Mouse (Mus musculus) testis, postnatal 10 days (tissue): ENCODE results near the gene Tmem178.
"Not testable (repeated sequence)": the region's sequence is repeated elsewhere in the genome, so short reads cannot be mapped to it uniquely, and the experiment has no call there.

ENCODE experiments used
- DNase-seq: peaks from one replicate; pipeline ENCODE4 v3.0.0; 2021; ENCODE audit warnings: low spot score

Tmem178 gene

DNA sequence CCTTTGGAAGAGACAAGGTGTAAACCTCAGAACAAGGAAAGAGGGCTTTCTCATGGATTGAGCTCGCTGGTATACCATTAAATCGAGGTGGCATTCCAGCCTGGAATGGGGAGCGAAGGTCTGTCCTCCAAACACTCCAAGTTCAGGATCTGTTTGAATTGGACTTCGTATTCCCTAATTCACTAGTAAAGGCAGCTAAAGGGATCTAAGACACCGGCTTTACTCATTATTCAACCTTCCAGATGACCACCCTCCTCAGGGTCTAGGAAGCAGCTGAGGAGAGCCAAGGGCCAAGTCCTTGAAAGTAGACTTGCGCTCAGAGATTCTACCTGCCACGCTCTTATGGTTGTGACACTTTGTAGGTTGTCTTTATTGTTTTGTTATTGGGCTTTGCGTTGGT is 1.1 kb downstream of the Tmem178 start:
- DNase-seq = not testable (repeated sequence)

DNA sequence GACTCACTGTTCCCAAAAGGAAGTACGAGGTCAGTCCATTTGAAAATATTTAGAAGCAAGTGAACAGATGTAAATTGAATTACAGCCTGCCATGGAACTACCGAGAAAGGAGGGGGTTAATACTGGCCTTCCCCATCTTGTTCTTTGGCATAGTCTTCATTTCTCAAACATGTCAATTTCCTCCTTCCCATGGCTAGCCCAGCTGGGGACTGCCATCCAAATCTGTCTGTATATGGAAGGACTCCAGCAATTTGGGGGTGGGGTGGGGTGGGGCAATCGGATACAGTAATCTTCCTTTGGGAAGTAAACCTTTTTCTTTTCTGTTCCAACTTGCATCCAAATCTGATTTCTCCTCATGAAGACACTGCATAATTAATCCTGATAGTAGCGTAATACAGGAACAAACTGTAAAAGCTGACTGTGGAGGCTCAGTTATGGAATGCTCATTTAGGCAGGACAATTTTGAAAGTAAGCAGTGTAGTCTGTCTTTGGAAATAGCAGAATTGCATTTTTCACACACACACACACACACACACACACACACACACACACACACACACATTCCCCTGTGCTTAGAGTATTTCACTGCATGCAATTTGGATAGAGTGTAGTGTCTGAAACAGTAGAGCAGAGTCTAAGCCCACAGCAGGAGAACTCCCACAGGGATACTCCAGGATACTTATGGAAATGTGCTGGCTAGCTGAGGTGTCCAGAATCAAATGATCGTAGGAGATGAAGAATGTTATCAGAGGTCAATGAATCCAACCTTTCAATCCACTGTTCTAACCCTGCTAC is 1.9 kb downstream of the Tmem178 start:
- DNase-seq = no peak

DNA sequence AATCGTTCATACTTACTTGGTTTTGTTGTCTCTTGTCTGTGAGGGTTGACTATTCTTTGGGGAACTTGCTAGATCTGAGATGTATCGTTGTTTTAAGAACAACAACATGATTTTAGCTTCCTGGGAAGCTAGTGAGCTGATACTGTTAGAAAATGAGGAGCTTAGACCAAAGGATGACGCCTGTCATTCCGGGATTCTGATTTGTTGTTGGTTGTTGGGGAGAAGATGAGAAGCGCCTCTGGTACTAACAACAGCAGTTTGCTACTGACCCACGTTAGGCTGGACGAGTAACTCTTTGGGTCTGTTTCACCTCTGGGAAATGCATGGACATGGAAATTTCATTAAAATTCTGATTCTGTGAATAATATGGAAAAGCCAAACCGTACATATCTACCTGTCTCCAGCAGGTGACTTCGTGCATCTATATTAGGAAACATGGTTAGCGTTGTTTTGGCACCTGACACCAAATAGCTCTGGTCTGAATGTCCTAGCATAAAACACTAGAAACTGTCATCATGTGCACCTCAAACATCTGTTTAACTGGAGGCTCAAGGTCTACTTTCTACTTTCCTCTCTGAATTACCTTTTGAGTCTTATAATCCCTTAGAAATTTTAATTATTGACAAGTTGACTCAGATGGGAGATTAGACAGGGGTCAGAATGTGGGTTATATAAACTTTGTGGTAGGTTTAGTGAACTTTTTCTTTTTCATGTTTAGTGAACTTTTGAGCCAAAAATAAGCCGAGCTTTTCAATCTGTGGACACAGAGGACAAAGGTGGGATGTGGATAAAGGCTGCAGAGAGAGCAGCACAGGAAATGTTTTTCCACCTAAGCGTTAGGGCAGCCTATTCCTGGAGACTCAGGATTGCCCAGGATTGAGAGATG is 2.9 kb downstream of the Tmem178 start:
- no peak for DNase-seq

DNA sequence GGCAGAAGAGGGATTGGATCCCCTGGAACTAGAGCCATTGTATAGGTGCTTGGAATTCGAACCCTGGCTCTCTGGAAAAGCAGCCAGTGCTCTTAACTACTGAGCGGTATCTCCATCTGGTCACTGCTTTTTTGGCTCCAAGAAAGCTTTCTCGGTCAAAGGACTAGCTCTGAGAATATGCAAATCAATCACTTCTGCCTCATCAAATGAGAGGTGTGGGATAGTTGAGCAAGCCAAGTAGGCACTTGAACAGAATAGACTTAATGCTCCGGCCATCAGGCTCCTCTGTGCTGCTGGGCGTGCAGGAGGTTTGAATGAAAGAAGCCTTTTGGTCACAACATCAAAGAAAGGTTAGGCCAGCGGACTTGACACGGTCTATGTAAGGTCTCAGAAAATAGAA is 5.0 kb downstream of the Tmem178 start:
- DNase-seq = no peak

DNA sequence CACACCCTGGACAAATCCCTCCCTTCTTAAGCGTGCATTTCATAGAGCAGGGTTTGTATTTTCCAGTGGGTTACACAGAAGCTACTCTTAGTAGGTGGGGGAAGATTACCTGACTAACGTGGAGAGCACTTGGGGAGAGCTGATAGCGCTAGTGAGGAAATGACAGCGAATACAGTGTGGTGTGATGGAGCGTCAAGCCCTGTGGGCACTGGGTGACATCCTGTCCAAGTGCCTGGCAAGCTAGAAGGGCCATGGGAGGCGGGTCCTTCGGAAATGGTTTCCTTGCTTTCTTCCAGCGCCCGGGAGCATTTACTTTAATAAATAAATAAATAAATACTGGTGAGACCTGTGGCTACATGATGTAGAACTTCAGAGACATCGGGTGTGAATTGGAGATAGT is 5.5 kb downstream of the Tmem178 start:
- DNase-seq = no peak

DNA sequence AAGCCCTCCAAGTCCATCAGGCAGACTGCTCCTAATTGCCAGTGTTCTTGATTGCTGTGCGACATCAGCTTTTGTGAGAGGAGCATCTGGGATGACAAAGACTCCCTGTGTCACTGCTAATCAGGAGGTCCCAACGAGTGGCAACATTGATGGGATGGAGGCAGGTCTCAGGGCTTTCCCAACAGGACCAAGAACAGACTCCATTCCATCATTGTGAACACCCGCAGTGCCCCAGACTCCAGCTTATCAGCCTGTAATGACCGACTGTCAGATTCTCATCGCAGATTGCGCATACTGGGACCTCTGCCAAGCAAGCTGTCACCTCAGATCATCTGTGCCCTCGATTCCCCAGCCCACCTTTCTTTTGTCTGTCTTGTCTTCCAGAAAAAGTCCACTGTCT is 7.9 kb downstream of the Tmem178 start:
- no peak for DNase-seq

DNA sequence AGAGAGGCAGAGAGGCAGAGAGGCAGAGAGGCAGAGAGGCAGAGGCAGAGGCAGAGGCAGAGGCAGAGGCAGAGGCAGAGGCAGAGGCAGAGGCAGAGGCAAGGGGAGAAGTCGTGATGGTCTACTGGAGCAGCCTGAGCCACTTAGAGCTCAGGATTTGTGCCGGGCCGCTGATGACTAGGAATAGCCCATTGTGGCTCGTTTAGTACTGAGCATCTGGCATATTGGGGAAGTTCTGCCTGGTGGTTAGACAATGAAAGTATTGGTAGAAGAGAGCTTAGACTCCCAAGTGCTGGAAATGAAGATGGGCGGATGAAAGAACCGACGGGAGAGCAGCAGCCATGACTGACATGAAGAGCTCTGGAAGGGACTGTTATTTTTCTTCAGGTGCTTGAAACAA is 11.0 kb downstream of the Tmem178 start:
- DNase-seq = no peak

DNA sequence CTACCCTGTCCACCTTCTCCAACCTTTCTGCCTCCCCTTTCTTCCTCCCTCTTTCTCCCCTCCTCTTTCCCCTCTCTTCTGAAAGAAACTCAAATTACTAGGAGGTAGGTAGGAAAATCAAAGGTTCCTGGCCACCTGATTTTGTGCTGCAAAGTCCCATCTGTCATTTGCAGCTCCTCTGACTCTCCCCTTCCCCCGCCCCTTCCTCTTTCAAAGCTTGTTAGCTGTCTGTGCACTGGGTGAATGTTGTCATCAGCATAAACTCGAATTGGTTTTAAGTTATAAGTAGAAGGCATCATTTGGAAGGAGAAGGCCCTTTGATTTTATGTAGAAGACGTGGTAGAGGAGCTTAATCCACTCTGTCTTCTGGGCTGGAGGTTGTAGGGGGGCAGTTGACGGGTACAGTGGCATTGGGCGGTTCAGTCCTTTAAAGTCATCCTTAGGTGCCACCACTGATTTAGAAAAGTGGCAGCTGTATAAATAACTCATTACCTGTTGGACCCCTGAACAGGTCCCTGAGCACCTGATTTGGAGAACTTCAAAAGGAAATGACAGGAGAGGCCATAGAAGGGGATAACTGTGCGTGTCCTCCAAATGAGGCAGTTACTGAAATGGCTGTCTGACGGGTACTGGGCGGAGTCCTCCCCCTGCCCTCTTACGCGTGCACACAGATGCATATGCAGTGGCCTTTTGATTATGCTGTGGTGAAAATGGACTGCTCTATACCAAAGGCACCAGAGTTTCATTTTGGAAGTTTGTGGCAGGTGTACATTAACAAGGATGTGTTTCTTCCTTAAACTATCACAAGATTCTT is 11.8 kb downstream of the Tmem178 start:
- DNase-seq = no peak

DNA sequence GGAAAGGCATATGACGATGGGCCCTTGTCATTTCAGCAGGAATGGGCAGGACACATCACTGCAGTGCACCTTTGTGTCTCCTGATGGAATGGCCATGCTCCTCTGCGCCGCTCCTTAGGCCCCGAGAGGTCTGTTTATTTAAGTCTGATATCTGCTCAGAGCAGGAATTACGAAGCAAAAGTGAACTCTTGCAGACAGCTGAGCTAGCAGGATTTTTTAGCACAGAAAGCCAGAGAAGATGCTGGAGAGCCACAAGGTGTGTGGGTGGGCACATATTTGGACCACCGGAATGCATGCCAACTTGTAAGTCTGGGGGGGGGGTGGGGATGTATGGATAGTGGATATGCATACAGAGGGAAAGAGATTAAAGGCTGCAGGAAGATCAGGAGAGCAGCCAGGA is 13.9 kb downstream of the Tmem178 start:
- no peak for DNase-seq

DNA sequence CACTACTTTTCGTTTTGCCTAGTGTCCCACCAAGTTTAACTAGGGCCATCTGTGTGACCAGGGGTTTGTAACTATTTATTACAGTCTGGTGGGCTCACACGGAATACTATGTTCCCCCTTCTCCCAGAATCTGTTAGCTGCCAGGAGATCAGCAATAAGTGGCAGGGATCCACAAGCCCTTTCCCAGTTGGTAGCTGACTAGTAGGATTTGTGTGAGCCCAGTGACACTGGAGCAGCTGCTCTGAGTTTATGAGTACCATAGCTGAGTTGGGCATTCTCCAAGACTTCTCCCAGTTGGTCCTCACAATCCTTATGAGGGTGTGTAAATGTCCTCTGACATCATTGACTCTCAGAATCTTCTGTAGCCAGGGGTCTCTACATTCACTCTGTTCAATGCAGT is 15.4 kb downstream of the Tmem178 start:
- no peak for DNase-seq

DNA sequence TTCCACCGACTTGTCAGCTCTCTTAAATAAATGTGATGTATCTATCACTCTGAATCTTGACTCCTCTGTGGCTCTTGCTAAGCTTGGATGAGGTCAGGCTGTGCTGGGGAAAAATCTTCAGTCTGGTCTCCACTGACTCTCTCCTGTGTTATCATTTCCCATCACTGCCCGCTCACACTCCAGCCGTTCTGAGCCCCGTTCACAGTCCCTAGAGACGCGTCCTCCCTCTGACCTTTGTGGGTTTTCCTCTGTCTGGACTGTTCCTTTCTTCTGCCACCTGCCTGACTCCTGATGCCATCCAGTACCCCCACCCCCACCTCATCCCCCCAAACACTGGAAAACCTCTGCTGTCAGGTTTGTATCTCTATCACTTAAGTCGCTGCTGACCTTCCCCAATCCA is 23.0 kb downstream of the Tmem178 start:
- DNase-seq = no peak

DNA sequence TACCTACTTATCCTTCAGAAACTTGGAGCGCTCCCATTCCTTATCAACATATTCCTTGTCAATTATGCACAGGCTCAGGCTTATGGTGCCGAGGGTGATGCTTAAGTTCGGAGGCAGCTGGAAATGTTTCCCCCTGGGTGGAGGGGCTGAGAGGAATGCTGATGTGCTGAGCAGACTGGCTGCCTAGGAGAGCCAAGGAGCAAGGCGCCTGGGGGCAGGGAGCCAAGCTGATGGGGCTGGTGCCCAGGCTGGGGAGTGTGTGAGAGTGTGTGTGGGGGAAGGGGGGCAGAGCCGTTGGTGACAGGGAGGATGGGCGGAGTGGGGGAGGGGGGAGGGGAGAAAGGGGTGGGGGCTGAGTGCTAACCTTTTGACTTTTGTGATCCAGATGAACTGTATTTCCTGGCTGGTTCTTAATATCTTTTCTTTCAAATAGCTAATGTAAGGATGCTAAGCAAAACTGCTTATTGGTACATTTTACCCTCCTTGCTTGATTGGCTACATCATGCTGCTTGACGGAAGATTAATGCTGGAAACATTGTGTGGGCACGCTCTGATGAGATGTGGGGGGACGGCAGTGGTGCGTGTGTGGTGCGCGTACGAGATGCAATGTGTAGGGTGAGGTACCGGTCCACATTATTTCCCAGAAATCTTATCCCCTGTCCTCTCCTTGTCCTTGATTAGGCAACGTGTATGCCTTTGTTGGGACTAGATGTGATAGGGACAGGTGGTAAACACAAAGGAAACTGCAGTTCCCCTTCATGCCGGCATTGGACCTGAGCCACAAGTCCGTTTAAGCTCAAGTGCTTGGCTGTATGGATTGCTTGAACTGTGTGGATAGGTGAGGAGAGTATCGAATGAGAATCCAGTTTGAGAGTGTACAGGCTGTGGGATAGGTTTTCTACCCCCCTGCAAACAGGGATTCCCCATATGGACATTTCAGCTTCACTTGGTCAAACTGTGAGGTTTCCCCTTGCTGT is 25.5 kb downstream of the Tmem178 start:
- peak; percentile 76 for DNase-seq

DNA sequence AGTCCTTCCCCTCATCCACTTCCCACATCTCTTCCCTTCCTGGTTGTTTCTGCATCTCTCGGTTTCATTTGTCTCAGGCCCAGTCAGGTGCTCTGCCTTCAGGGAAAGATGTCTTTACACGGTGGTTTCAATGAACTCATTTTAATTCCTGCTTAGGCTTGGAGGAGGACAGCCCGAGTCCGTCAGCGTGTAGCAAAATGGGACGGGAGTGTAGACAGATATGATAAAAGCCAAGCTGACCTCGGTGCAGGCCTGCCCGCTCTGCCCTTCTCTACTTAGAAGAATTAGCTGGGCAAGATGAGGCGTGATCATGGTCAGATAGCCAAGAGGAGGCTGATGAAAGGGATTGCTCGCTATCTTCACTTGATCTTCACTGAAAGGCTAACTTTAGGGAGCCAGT is 26.3 kb downstream of the Tmem178 start:
- no peak for DNase-seq

DNA sequence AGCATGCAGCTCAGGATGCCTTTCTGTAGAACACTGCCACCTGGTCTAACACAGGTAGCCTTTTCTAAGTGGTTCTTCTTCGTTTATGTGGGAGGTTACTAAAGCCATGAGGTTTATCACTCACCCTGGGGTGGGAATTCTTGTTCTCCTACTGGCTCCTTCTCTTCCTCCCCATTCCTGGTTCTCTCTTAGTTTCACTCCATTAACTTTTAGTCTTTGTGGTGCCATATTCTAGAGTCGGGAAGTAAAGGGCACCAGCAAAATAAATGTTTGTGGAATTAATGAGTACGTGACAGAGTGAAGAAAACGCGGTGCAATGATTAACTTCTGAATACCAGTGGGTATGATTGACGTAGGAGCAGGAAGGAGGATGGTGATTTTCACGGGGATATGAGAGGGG is 28.5 kb downstream of the Tmem178 start:
- DNase-seq = no peak

DNA sequence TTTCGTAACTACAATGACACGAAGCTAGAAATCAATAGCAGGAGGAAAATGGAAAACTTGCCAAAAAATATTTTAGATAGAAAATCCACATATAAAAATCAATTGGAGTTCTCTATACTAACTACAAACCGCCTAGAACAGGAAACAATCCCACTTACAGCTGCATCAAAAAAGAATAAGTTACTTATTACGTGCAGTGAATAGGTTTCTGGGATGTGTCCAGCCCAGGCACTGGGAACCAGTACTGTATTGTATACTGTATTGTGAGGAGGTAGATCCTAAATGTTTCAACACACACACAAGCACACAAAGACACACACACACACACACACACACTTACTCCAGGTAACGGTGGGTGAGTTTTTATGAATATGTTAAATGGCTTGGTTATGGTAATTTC is 32.8 kb downstream of the Tmem178 start:
- no peak for DNase-seq

DNA sequence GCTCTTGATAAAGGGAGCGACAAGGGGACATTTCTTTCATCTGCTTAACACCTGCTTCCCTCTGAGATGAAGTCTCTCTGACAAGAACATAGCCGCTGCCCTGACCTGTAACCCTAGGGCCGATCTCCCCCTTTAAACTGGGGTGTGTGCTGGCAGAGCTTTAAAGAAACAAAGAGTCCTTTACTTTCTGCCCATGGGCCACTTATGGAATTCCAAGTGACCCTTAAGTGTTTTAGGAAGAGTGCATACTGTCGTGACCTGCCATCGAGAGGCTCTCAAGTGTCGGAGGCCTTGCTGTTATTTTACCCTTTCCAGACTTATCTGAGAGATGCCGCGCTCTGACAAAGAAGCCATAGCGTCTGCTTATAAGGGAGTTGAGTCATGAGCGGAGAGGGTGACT is 35.7 kb downstream of the Tmem178 start:
- no peak for DNase-seq

DNA sequence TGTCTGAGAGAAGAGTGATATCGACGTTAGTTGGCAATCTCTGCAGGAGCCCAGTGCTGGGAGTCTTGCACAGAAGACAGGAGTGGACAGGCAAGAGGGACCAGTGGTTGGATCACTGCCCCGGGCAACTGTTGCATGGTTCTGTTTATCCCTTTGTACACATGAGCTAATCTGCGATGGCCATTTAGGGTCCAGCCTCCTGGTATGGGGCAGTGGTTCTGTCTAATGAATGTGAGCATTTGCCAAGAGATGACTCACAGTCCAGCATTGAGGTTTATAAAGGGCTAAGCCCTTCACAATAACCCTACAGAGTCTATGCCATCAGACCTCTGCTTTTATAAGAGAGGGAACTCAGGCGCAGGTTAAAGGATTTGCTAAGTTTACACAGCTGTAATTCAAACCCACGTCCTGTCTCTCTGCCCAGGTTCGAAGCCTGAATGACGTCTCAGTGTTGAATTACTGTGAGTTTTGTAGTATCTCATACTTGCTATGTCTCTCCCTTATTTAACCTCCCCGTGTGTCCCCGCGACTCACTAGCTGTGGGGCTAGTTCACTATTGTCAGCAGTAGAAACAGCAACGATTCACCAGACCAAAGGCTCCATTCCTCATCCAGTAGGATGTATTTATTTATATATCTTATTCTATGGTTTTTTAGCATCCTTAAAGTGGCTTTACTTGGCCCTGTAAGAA is 37.4 kb downstream of the Tmem178 start:
- DNase-seq = no peak

DNA sequence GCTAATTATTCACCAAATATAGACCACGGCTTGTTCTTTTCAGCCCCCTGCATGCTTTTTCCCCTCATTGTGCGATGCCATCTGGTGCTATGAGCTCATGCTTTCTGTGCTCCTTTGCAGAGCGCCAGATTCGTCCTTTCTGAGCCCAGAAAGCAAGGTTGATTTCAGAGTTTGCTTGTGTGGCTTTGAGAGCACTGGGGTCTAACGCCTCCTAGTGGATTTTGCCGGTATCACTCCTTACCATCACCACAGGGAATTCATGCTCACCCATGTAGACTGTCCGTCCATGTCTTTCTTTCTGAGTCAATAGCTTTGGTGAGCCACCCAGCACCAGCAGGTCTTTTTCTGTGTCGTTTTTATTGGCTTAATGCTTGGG is 38.0 kb downstream of the Tmem178 start:
- peak; percentile 84 for DNase-seq

DNA sequence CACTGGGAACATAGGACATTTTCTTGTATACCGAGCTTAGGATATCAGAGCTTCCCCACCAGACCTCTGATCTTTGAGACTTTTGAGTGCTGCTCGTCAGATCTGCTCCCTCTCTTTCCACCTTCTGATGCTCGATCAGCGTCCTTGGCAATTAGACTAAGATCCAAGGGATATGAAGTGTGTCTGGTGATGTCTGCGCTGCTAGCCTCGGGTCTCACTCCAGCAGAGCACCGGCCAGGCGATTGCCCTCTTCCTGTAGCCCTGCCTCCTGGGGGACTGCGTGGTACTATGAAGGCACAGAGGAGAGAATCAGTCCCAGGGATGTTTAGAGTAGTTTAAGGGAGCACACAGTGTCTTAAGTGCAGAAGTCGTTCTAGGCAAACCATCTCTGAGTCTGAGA is 38.5 kb downstream of the Tmem178 start:
- DNase-seq = no peak

DNA sequence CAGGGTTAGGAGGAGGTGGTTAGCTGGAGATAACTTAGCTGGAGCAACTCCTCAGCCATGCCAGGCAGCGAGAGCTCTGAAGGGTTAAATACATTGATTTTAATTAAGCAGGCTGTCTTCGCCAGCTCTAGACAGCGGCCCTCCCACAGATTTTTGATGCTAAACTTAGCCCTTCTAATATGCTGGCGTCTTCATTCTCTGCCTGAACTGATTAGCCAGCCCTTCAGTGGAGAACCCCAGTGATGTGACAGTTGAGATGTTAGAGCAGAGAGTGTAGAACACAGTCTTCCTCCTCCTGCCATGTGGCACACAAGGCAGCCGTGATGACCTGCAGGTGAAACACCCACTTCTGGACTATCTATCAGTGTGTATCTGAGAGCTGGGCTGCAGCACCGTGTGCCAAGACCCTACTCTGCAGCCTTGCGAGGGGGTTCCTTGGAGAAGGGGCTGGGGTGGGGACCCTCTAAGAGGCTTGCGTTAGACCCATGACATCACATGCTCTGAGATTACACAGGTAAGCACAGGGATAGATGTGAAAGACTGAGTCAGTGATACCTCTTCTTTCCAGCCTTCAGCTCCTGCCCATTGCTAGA is 47.2 kb downstream of the Tmem178 start:
- DNase-seq = no peak
